Mouse (Mus musculus) kidney, postnatal 0 days (tissue): ENCODE measurements at regions not wholly inside any gene's neighbourhood (a gene's known extent, or its start where the extent isn't known, plus 50 kb on each side); places are given as distances from the start of the nearest gene placed in this dataset.
"Not testable (repeated sequence)": the region's sequence is repeated elsewhere in the genome, so short reads cannot be mapped to it uniquely, and the experiment has no call there.

Experiments
- ATAC-seq: fragments of 200-750 bp; cut with Nextera tagmentation; replicated peaks from 2 replicates; pipeline ENCODE4 v1.8.0; 2017; ENCODE audit warnings: low read depth, moderate number of reproducible peaks, moderate TSS enrichment, moderate library complexity; ENCODE audit not compliant: low FRiP score
- DNase-seq: peaks from one replicate; pipeline ENCODE4 v3.0.0-alpha.2; 2016; ENCODE audit warnings: low spot score
- H3K27ac ChIP-seq: fragments of 300-500 bp; sonication (generic); 2 replicates; pipeline ENCODE4 v1.5.1; 2014; ENCODE audit warnings: mild to moderate bottlenecking
- H3K27me3 ChIP-seq: fragments of 300-500 bp; sonication (generic); 2 replicates; pipeline ENCODE4 v1.6.1; 2014; ENCODE audit warnings: low read length, mixed read lengths; ENCODE audit not compliant: insufficient read depth
- H3K36me3 ChIP-seq: fragments of 300-500 bp; sonication (generic); 2 replicates; pipeline ENCODE4 v1.6.1; 2014; ENCODE audit warnings: low read length, mixed read lengths; ENCODE audit not compliant: insufficient read depth
- H3K4me1 ChIP-seq: fragments of 300-500 bp; sonication (generic); replicated peaks from 2 replicates; pipeline ENCODE4 v1.6.1; 2014; ENCODE audit warnings: antibody characterized with exemption, low read length, mixed read lengths; ENCODE audit not compliant: insufficient read depth
- H3K4me2 ChIP-seq: fragments of 300-500 bp; sonication (generic); 2 replicates; pipeline ENCODE4 v1.6.1; 2014; ENCODE audit warnings: mild to moderate bottlenecking, low read length, moderate library complexity, mixed read lengths
- H3K4me3 ChIP-seq: fragments of 300-500 bp; sonication (generic); replicated peaks from 2 replicates; pipeline ENCODE4 v1.5.1; 2014; ENCODE audit warnings: low read depth, low read length
- H3K9ac ChIP-seq: fragments of 300-500 bp; sonication (generic); 2 replicates; pipeline ENCODE4 v1.6.1; 2014; ENCODE audit warnings: low read depth, low read length
- H3K9me3 ChIP-seq: fragments of 300-500 bp; sonication (generic); replicated peaks from 2 replicates; pipeline ENCODE4 v1.6.1; 2016; ENCODE audit warnings: low read length, inconsistent platforms, mixed read lengths
- CTCF ChIP-seq: IDR thresholded peaks from 2 replicates; pipeline ENCODE4 v1.5.1; 2016; ENCODE audit warnings: antibody characterized with exemption, low read depth, mild to moderate bottlenecking, moderate library complexity
- WGBS: fragments of 180-500 bp; shearing (Covaris S2); extraction: QIAGEN DNeasy Blood & Tissue Kit; methylation state at CpG from one replicate; pipeline ENCODE4 v1.1.7; 2014; 5-methylcytosine and 5-hydroxymethylcytosine counted together

DNA sequence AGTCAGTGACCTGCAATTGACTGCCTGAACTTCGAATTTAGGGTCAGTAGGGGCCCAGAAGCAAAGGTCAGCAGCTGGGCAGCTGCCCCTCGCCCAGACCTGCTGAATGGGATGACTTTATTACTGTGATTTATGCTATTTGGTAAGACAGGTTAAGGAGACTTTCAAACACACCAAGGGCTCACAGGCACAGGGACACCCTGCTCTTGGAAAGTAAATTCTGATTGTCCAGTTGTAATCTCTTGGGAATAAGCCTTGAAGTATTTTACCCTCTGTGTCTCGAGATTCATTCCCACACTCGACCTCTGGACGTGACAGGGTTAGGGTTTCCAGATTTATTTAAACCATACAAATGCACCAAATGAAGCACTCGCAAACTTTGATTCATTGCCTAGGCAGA, 672.4 kb upstream of the Nr2f1 start:
- Histone ChIP-seq H3K27me3 (no peaks in the 10 kb centered on the region), H3K4me2 (no peak overlapping the region), H3K4me1 (no peaks in the 10 kb centered on the region), H3K9me3 (no peaks in the 10 kb centered on the region), H3K9ac (no peak overlapping the region), H3K27ac (no peak overlapping the region), H3K36me3 (no peaks in the 10 kb centered on the region), H3K4me3 (no peak overlapping the region)
- DNase-seq: peak; percentile 51
- 17% methylated on average over 6 of the region's 6 CpGs for WGBS
- ATAC-seq: peak; percentile 67; the same call in 1 of the 2 replicates
- no peak for TF ChIP-seq CTCF

DNA sequence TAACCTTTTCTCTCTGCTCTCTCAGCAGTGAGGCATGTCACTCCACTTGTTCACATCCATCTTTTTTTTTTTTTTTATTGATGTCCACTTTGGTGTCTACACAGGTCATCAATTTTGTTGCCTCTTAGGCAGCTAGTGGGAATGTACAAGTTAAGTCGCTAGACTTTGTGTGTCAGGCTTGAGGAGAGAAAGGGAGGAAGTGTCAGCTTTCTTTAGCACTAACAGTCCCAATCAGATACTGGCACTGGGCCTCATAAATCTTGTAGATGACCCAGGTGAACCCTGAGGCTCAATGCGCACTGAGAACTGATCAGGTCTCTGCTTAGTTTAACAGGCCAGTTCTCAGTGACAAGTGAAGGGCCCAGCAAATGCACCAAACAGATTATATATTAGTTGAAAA, 671.7 kb upstream of the Nr2f1 start:
- ATAC-seq (peak; percentile 82), DNase-seq (peak; percentile 69)
- Histone ChIP-seq H3K4me1 (no peaks in the 10 kb centered on the region), H3K4me3 (no peak overlapping the region), H3K9me3 (no peaks in the 10 kb centered on the region), H3K27me3 (no peaks in the 10 kb centered on the region), H3K9ac (no peak overlapping the region), H3K36me3 (no peaks in the 10 kb centered on the region), H3K4me2 (no peak overlapping the region), H3K27ac (no peak overlapping the region)
- TF ChIP-seq CTCF: no peak
- WGBS: 21% methylated on average over 2 of the region's 2 CpGs

DNA sequence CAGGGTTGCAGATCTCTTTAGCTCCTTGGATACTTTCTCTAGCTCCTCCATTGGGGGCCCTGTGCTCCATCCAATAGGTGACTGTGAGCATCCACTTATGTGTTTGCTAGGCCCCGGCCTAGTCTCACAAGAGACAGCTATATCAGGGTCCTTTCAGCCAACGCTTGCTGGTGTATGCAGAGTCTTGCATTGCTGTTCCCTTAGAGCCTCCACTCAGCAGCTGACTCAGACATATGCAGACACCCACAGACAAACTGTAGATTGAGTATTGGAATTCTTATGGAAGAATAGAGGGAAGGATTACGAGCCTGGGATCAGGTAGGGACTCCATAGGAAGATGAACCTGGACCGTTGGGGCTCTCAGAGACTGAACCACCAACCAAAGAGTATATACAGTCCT, 624.8 kb upstream of the Nr2f1 start:
- H3K27ac ChIP-seq, H3K4me1 ChIP-seq, H3K4me2 ChIP-seq, H3K36me3 ChIP-seq, ATAC-seq, H3K4me3 ChIP-seq, H3K9me3 ChIP-seq, H3K27me3 ChIP-seq, H3K9ac ChIP-seq, DNase-seq: not testable (repeated sequence)
- 91% methylated on average over 4 of the region's 4 CpGs for WGBS

DNA sequence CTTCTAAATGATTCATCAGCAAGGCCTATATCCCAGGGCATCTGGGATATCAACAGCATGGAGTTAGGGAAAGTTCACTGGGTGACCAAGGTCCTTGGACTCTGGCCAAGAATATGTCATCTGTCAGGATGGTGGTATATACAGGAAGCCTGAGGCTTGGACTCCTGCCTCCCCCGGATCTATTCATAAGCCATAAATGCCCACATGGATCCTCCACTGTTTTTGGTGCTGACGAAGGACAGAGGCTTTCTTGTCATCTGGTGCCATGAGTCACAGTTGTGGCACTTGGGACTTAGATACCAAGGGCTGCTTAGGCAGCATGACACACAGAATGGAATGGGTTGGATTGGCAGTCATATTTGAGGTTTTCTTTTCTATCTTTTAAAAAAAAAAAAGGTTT, 610.1 kb upstream of the Nr2f1 start:
- no peak overlapping the region for H3K9ac ChIP-seq
- ATAC-seq (no peak), DNase-seq (no peak)
- H3K4me2 ChIP-seq: no peak overlapping the region
- 44% methylated on average over 2 of the region's 2 CpGs for WGBS
- H3K36me3 ChIP-seq: no peaks in the 10 kb centered on the region
- TF ChIP-seq CTCF: no peak
- no peak overlapping the region for H3K4me3 ChIP-seq
- no peaks in the 10 kb centered on the region for H3K4me1 ChIP-seq
- no peaks in the 10 kb centered on the region for H3K9me3 ChIP-seq
- H3K27me3 ChIP-seq: no peaks in the 10 kb centered on the region
- no peak overlapping the region for H3K27ac ChIP-seq

DNA sequence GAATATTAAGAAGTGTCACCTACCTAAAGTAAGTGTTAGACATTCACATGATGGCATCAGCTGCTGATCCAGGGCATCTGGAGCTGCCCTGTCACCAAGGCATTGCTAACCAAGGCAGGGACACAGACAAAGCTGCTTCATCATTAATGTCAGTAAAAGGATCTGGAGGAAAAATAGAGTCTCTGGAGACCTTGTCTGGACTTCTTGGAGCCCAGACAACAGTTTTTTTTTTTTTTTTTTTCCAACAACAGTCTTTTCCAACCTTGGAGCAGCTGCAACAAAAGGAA, 603.2 kb upstream of the Nr2f1 start:
- no peak overlapping the region for H3K27ac ChIP-seq
- no peaks in the 10 kb centered on the region for H3K36me3 ChIP-seq
- no peak for DNase-seq
- H3K4me1 ChIP-seq: no peaks in the 10 kb centered on the region
- no peak overlapping the region for H3K4me3 ChIP-seq
- H3K27me3 ChIP-seq: no peaks in the 10 kb centered on the region
- H3K9me3 ChIP-seq: no peaks in the 10 kb centered on the region
- no peak for TF ChIP-seq CTCF
- no peak for ATAC-seq
- H3K4me2 ChIP-seq: no peak overlapping the region
- no peak overlapping the region for H3K9ac ChIP-seq

DNA sequence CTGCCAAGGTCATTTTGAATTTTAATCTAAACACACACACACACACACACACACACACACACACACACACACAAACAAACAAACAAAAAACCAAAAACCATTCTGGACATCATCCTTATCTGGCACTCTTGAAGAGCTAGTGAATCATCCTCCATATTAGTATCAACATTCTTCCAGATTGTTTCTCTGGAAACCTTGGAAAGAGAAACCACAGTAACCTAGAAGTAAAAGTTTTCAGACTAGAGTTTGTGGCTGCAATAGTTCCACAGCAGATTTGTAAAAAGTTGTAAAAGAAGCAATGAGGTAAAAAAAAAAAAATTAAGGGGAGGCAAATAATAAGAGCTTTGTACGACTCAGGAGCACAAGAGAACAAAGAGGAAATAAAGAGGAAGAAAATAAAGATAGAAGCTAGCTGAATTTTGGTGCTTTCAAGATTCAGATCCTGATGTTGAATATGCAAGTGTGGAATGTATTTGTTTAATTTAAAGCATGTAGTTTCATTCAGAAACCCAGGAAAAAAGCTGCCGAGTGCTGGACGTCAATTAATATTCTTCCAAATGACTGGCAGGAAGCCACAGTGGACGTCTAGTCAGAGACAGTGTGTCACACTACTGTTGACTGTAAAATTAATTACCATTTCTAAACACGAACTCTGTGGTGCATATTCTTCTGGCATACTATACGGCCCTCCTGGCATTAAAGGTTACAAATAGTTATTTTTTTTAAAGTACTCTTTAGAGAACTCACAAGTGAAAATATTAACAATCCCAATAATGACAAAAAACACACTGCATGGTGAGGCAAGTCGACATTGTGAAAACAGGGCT, 602.7 kb upstream of the Nr2f1 start:
- Histone ChIP-seq H3K27me3 (no peaks in the 10 kb centered on the region), H3K36me3 (no peaks in the 10 kb centered on the region), H3K4me2 (no peak overlapping the region), H3K9me3 (no peaks in the 10 kb centered on the region), H3K4me1 (no peaks in the 10 kb centered on the region), H3K9ac (no peak overlapping the region), H3K4me3 (no peak overlapping the region), H3K27ac (no peak overlapping the region)
- 35% methylated on average over 7 of the region's 7 CpGs for WGBS
- no peak for ATAC-seq
- DNase-seq: no peak
- TF ChIP-seq CTCF: no peak

DNA sequence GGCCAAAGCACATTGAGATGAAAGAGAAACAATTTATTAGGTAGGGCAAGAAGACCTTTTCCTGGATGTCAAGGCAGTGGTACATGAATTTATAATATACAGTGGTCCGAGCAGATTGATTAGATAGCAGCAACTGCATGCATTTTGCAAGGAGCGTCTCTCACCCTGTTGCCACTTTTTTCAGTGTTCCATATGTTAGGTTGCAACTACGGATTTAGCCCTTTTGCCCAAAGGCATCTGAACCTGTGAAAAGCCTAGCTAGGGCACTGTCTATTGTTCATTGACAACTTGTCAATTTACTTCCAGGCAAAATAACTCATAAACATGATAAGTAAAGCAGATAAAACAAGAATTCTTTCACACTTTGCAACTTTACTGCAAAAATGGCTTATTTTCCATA, 600.1 kb upstream of the Nr2f1 start:
- no peaks in the 10 kb centered on the region for H3K36me3 ChIP-seq
- no peak for DNase-seq
- no peak for TF ChIP-seq CTCF

More for the DNA sequence above, 600.1 kb upstream of the Nr2f1 start:
- 82% methylated on average over 3 of the region's 3 CpGs for WGBS
- Histone ChIP-seq H3K4me1 (no peaks in the 10 kb centered on the region), H3K27ac (no peak overlapping the region), H3K9me3 (no peaks in the 10 kb centered on the region), H3K27me3 (no peaks in the 10 kb centered on the region), H3K4me3 (no peak overlapping the region), H3K9ac (no peak overlapping the region), H3K4me2 (no peak overlapping the region)
- no peak for ATAC-seq
